Mouse (Mus musculus): ENCODE results near the gene Idh3b.

Idh3b gene

DNA sequence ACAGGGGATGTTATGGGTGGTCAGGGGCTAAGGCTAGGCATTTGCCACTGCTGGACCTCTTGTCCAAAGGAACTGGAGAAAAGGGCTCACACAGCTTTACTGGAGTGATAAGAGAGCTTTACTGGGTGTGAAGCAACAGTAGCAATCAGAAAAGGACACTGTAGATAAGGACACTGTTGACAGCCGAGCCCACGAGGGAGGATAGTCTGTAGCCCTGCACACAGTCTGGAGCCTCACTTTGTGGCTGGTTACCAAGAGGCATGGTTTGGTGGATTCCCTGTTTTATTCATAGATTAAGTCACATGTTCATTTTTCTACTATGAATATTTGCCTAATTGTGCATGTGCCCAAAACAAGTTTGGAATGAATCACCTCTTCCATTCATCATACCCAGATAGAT is 21.9 kb downstream of the Idh3b start:
- no peak for DNase-seq

DNA sequence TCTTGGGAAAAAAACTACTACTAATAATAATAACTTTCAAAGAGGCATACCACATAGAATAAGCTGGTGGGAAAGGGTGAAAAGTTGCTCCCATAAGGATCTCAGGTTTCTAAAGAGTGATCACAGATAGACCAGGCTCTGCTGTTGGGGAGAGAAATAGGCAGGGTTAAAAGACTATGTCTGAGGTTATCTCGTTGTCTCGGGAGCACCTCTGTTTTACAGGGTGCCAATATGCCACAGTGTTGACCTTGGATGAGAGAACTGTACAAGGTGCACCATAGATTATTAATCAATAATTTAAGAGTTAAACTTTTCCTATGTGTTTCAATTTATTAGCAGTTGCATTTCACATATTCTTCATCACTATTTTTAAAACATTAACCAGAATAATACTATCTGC is 22.4 kb downstream of the Idh3b start:
- DNase-seq = no peak

DNA sequence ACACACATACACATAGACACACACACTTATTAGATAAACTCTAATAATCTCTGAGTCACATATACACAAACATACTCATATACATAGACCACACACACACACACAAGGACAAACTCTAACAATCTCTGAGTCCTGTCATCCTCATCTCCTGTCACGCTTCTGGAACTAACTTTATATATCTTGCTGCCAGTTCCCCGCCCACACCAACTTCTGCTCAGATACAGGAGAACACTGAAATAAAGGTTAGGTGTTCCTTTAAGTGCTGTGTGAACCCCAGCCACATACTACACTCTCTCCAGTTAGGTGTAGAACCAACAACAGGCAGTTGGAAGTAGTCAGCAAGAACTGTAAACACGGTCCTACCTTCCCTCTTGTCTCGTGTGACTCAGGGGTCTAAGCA is 23.5 kb downstream of the Idh3b start:
- DNase-seq = no peak

GRCm38 (mm10) chr2:130256762-130257161 is 27.6 kb downstream of the Idh3b start:
- no peak for DNase-seq

DNA sequence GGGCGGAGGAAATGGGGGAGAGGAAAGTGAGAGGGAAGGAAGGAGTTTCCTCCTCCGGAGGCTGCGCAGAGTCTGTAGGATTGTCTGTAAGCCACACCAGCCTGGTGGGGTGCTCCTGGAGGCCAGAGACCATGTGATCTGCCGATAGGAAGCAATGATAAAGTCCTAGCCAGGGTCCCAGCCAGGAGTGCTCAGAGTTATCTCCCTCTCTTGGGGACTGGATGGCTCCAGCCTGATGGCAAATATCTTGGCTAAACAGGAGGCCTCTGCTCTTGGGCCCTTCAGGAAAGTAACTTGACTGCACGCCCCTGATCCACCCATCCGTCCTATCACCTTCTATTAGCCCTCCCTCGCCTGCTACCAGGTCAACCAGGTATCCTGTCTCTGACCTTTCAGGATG is 36.1 kb downstream of the Idh3b start:
- no peak for DNase-seq

DNA sequence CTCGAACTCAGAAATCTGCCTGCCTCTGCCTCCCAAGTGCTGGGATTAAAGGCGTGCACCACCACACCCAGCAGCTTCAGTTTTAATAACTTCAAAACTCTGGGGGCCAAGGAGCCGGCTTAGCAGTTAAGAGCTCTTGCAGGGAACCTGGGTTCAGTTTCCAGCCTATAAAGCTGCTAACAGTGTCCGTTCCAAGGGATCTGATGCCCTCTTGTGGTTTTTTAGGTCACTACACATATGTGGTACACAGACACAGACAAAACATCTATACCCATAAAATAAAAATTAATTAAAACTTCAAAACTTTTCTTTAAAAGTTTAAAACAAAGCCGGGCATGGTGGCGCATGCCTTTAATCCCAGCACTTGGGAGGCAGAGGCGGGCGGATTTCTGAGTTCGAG is 37.4 kb downstream of the Idh3b start:
- DNase-seq = peak; percentile 71

All from embryo, embryonic 11 days (tissue).